Mouse (Mus musculus): ENCODE measurements around the gene Dnah12. TPM values are rescaled to one million over a fixed set of nuclear protein-coding genes. Genes with fewer than 3 reads are reported as not detected.

The Dnah12 gene
- polyA plus RNA-seq, 2 experiments, result 0.01 to 0.03 TPM

- no peaks in the 10 kb centered on the region for H3K9me3 ChIP-seq (ENCODE audit: control insufficient read depth, low read length)
- no peaks in the 10 kb centered on the region for H3K27me3 ChIP-seq (ENCODE audit: control insufficient read depth, insufficient read depth, low read length)
- no peak overlapping the region for H3K4me3 ChIP-seq (ENCODE audit: insufficient read depth in 1 of 2, low read depth in 2 of 2, low read length in 2 of 2)
- WGBS (ENCODE audit: insufficient replicate concordance), result 94% methylated on average over 1 of the region's 1 CpGs
- H3K4me2 ChIP-seq (ENCODE audit: low read depth), result no peak overlapping the region
- no peak for TF ChIP-seq EP300 (IDR thresholded peaks at IDR 0.05; ENCODE audit: low read depth)
- TF ChIP-seq CTCF (IDR thresholded peaks at IDR 0.05; ENCODE audit: low read depth), result no peak
- H3K27ac ChIP-seq, result no peak overlapping the region
- DNase-seq (ENCODE audit: low read depth in 3 of 3, low spot score in 3 of 3), result no peak
- H3K9ac ChIP-seq (replicated peaks), result no peak overlapping the region
- 0 out of 4 replicates have a peak, but pooled peaks cover 0 to 2% of the 10 kb centered on the region in 2 experiments for H3K4me1 ChIP-seq (replicated peaks; ENCODE audit: control insufficient read depth in 2 of 2, insufficient read depth in 2 of 2, low read length in 1 of 2)
- H3K36me3 ChIP-seq (replicated peaks; ENCODE audit: control insufficient read depth, insufficient read depth, low read depth), result peaks cover 33% of the 10 kb centered on the region
- no peak for ATAC-seq (ENCODE audit: insufficient read depth)
Measured at GRCm38 (mm10) chr14:26660233-26660632, 32.8 kb upstream of the Dnah12 start.

GRCm38 (mm10) chr14:26662016-26662415 lies 31.1 kb upstream of the Dnah12 start:
- Histone ChIP-seq H3K36me3 (replicated peaks; ENCODE audit: control insufficient read depth, insufficient read depth, low read depth) (peaks cover 34% of the 10 kb centered on the region), H3K9me3 (ENCODE audit: control insufficient read depth, low read length) (no peaks in the 10 kb centered on the region), H3K4me1 (replicated peaks; ENCODE audit: control insufficient read depth in 2 of 2, insufficient read depth in 2 of 2, low read length in 1 of 2) (peaks cover 4 to 7% of the 10 kb centered on the region in 2 experiments; a peak in 3 of 4 replicates), H3K9ac (replicated peaks) (0 out of 2 replicates have a peak overlapping the region, but pooled peaks have one; percentile 3), H3K4me2 (ENCODE audit: low read depth) (no peak overlapping the region), H3K27ac (no peak overlapping the region), H3K27me3 (ENCODE audit: control insufficient read depth, insufficient read depth, low read length) (no peaks in the 10 kb centered on the region), H3K4me3 (ENCODE audit: insufficient read depth in 1 of 2, low read depth in 2 of 2, low read length in 2 of 2) (no peak overlapping the region)
- DNase-seq (ENCODE audit: low read depth in 3 of 3, low spot score in 3 of 3), result no peak
- no peak for ATAC-seq (ENCODE audit: insufficient read depth)
- 65% methylated on average over 3 of the region's 3 CpGs for WGBS (ENCODE audit: insufficient replicate concordance)
- no peak for TF ChIP-seq CTCF (IDR thresholded peaks at IDR 0.05; ENCODE audit: low read depth)
- TF ChIP-seq EP300 (IDR thresholded peaks at IDR 0.05; ENCODE audit: low read depth), result no peak

- H3K36me3 ChIP-seq (replicated peaks; ENCODE audit: control insufficient read depth, insufficient read depth, low read depth), result peaks cover 31% of the 10 kb centered on the region
- ATAC-seq (ENCODE audit: insufficient read depth), result peak; percentile 50
- 35% methylated on average over 2 of the region's 2 CpGs for WGBS (ENCODE audit: insufficient replicate concordance)
- no peaks in the 10 kb centered on the region for H3K27me3 ChIP-seq (ENCODE audit: control insufficient read depth, insufficient read depth, low read length)
- no peak for DNase-seq (ENCODE audit: low read depth in 3 of 3, low spot score in 3 of 3)
- H3K4me1 ChIP-seq (replicated peaks; ENCODE audit: control insufficient read depth in 2 of 2, insufficient read depth in 2 of 2, low read length in 1 of 2), result peaks cover 6 to 9% of the 10 kb centered on the region in 2 experiments; a peak in 3 of 4 replicates
- 0 out of 2 replicates have a peak, but pooled peaks have one; percentile 24 for TF ChIP-seq EP300 (IDR thresholded peaks at IDR 0.05; ENCODE audit: low read depth)
- no peak for TF ChIP-seq CTCF (IDR thresholded peaks at IDR 0.05; ENCODE audit: low read depth)
- no peaks in the 10 kb centered on the region for H3K9me3 ChIP-seq (ENCODE audit: control insufficient read depth, low read length)
- H3K27ac ChIP-seq, result no peak overlapping the region
- H3K9ac ChIP-seq (replicated peaks), result no peak overlapping the region
- no peak overlapping the region for H3K4me2 ChIP-seq (ENCODE audit: low read depth)
- no peak overlapping the region for H3K4me3 ChIP-seq (ENCODE audit: insufficient read depth in 1 of 2, low read depth in 2 of 2, low read length in 2 of 2)
Measured at GRCm38 (mm10) chr14:26662488-26662887, 30.6 kb upstream of the Dnah12 start.

- H3K4me3 ChIP-seq (ENCODE audit: insufficient read depth in 1 of 2, low read depth in 2 of 2, low read length in 2 of 2), result no peak overlapping the region
- peaks cover 6 to 9% of the 10 kb centered on the region in 2 experiments; a peak in 3 of 4 replicates for H3K4me1 ChIP-seq (replicated peaks; ENCODE audit: control insufficient read depth in 2 of 2, insufficient read depth in 2 of 2, low read length in 1 of 2)
- no peak for ATAC-seq (ENCODE audit: insufficient read depth)
- TF ChIP-seq EP300 (IDR thresholded peaks at IDR 0.05; ENCODE audit: low read depth), result no peak
- TF ChIP-seq CTCF (IDR thresholded peaks at IDR 0.05; ENCODE audit: low read depth), result no peak
- H3K36me3 ChIP-seq (replicated peaks; ENCODE audit: control insufficient read depth, insufficient read depth, low read depth), result peaks cover 31% of the 10 kb centered on the region
- H3K9me3 ChIP-seq (ENCODE audit: control insufficient read depth, low read length), result no peaks in the 10 kb centered on the region
- no peak for DNase-seq (ENCODE audit: low read depth in 3 of 3, low spot score in 3 of 3)
- no peaks in the 10 kb centered on the region for H3K27me3 ChIP-seq (ENCODE audit: control insufficient read depth, insufficient read depth, low read length)
- WGBS (ENCODE audit: insufficient replicate concordance), result 75% methylated on average over 2 of the region's 2 CpGs
- H3K4me2 ChIP-seq (ENCODE audit: low read depth), result no peak overlapping the region
- no peak overlapping the region for H3K9ac ChIP-seq (replicated peaks)
- no peak overlapping the region for H3K27ac ChIP-seq
Measured at GRCm38 (mm10) chr14:26663851-26664250, 29.2 kb upstream of the Dnah12 start.

GRCm38 (mm10) chr14:26667991-26668370 lies 25.1 kb upstream of the Dnah12 start:
- peak overlapping the region; percentile 85 for H3K27ac ChIP-seq
- ATAC-seq (ENCODE audit: insufficient read depth) (no peak), DNase-seq (ENCODE audit: low read depth in 3 of 3, low spot score in 3 of 3) (no peak)
- 12% methylated on average over 6 of the region's 6 CpGs for WGBS (ENCODE audit: insufficient replicate concordance)
- peak overlapping the region; percentile 72 for H3K9ac ChIP-seq (replicated peaks)
- TF ChIP-seq EP300 (IDR thresholded peaks at IDR 0.05; ENCODE audit: low read depth), result no peak
- no peak for TF ChIP-seq CTCF (IDR thresholded peaks at IDR 0.05; ENCODE audit: low read depth)
- H3K36me3 ChIP-seq (replicated peaks; ENCODE audit: control insufficient read depth, insufficient read depth, low read depth), result peaks cover 23% of the 10 kb centered on the region
- H3K4me2 ChIP-seq (ENCODE audit: low read depth), result peak overlapping the region; percentile 76
- H3K4me3 ChIP-seq (ENCODE audit: insufficient read depth in 1 of 2, low read depth in 2 of 2, low read length in 2 of 2), result peak overlapping the region; percentile 68 to 95
- no peaks in the 10 kb centered on the region for H3K9me3 ChIP-seq (ENCODE audit: control insufficient read depth, low read length)
- H3K4me1 ChIP-seq (replicated peaks; ENCODE audit: control insufficient read depth in 2 of 2, insufficient read depth in 2 of 2, low read length in 1 of 2), result peaks cover 12 to 21% of the 10 kb centered on the region in 2 experiments; a peak in 3 of 4 replicates
- H3K27me3 ChIP-seq (ENCODE audit: control insufficient read depth, insufficient read depth, low read length), result no peaks in the 10 kb centered on the region
